Mouse (Mus musculus) large intestine, adult 2 months (tissue): Measurements from ENCODE around the gene Tcf7l1. TPM values are rescaled to one million over a fixed set of nuclear protein-coding genes. Genes with fewer than 3 reads are reported as not detected.

Experiments used
- DNase-seq: peaks from one replicate; pipeline ENCODE4 v3.0.0-alpha.2; 2012; ENCODE audit warnings: low read depth, low spot score
- WGBS: fragments of 180-500 bp; shearing (Covaris S2); methylation state at CpG from one replicate; pipeline ENCODE4 v1.1.7; 2018; 5-methylcytosine and 5-hydroxymethylcytosine counted together
- polyA plus RNA-seq: library from polyadenylated mRNA; depleted of rRNA; stranded (reverse); fragments of >200 nt; gene quantifications from 2 replicates; pipeline ENCODE4 v1.2.3, GENCODE M21; 2012

The Tcf7l1 gene
- polyA plus RNA-seq, 1 experiment, result 4.9 TPM

DNA sequence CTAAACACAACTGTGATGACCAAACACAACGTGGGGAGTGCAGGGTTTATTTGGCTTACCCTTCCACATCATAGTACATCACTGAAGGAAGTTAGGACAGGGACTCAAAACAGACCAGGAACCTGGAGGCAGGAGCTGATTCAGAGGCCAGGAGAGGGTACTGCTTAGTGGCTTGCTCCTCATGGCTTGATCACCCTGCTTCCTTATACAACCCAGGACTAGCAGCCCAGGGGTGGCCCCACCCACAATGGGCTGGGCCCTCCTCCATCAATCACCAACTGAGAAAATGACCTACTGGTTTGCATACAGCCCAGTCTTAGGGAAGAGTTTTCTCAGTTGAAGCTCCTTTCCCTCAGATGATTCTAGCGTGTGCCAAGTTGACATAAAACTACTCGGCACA lies 68.2 kb downstream of the Tcf7l1 start:
- 45% methylated on average over 3 of the region's 3 CpGs for WGBS

GRCm38 (mm10) chr6:72714726-72715125 lies 74.3 kb downstream of the Tcf7l1 start:
- WGBS, result 25% methylated on average over 4 of the region's 4 CpGs
- no peak for DNase-seq

More for the DNA sequence above, 68.2 kb downstream of the Tcf7l1 start:
- DNase-seq, result no peak

- WGBS, result 60% methylated on average over 9 of the region's 9 CpGs
- no peak for DNase-seq
Observed at GRCm38 (mm10) chr6:72714250-72714649, 74.8 kb downstream of the Tcf7l1 start.

DNA sequence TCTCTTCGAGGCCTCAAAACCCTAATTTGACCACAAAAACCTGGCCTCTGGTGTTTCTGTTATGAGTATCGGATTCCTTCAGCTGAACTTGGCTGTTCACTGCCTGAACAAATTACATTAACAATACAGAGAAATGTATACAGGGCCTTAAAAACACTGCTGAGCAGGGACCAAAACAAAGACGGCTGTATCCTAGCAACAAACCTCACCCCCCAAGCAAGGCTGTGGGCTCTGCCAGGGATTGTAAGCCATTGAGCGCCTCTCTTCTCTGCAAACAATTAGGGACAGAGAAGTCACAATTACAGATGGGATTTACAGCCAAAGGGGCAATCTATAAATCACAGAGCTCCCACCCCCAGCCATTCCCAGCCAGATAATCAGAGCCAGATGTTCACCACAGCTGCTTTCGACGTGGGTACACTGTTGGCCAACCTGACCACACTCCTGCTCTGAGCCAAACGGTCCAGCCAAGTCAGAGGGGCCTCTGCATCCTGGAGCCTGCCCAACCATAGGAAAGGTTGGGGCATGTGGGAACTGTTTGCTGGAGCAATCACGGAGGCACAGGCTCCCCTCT lies 77.5 kb downstream of the Tcf7l1 start:
- no peak for DNase-seq
- WGBS, result 12% methylated on average over 8 of the region's 8 CpGs

GRCm38 (mm10) chr6:72710897-72711507 lies 78.1 kb downstream of the Tcf7l1 start:
- DNase-seq, result no peak
- 49% methylated on average over 10 of the region's 10 CpGs for WGBS

DNA sequence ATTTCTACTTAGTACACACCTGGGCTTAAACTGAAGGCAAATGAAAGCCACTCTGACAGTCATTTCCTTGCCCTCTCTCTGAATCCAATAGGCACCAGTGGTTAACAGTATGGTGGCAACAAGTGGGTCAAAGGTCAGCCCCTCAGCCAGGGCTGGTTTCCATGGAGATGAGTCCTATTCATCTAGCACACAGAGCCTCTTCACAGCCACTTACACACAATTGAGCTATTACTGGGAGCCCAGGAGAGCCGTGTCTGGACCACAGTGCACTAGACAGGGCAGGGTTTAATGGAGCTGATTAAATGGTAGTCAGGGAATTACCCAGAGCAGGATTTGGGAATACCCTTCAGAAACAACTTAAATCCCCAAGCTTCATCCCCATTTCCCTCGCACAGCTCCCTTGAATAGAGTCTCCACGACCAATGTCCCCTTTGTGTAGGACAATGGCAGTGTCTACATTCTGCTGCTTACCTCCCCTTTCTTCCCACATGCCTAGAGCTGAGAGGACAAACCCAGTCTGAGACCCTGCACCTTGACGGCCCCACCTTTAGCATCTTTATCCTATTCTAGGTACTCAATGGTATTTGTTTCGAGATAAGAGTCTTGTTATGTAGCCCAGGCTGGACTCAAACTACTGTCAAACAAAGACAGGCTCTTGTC lies 89.5 kb downstream of the Tcf7l1 start:
- DNase-seq, result no peak
- 78% methylated on average over 5 of the region's 5 CpGs for WGBS

DNA sequence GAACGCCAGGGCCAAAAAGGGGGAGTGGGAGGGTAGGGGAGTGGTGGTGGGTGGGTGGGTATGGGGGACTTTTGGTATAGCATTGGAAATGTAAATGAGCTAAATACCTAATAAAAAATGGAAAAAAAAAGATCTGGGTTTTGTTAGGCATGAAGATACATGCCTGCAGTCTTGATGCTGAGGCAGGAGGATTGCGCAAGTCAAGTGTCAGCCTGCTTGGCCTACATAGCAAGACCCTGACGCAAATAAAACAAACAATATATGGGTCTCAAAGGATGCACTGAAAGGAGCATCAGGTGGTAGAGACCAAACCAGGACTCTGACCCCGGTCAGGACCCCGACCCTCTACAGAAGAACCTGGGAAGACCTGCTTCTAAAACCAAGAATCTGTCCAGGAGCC lies 90.5 kb downstream of the Tcf7l1 start:
- no peak for DNase-seq
- WGBS, result 93% methylated on average over 5 of the region's 5 CpGs

GRCm38 (mm10) chr6:72696601-72697335 lies 92.3 kb downstream of the Tcf7l1 start:
- 45% methylated on average over 11 of the region's 11 CpGs for WGBS
- no peak for DNase-seq

DNA sequence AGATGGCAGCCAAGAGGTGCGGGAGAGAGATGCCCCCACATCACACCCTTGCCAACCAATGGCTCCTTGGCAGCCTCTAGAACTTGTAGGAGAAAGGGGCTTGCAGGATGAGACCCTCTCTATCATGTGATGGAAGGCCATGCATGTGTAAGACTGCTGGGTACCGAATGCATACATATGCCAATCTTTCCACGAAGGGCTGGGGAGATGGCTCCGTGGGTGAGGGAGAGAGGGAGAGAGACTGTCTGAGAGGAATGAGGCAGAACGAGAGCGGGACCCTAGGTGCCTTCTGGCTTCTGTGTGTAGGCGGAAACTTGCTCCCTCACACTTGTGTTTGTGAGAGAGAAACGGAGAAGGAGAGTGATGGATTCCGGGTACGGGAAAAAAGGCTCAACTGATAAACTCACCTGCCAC lies 94.3 kb downstream of the Tcf7l1 start:
- DNase-seq, result no peak
- WGBS, result 67% methylated on average over 10 of the region's 10 CpGs

- DNase-seq, result no peak
- 41% methylated on average over 5 of the region's 5 CpGs for WGBS
Observed at GRCm38 (mm10) chr6:72694047-72694790, 94.8 kb downstream of the Tcf7l1 start.

GRCm38 (mm10) chr6:72692469-72692868 lies 96.6 kb downstream of the Tcf7l1 start:
- WGBS, result 88% methylated on average over 6 of the region's 6 CpGs
- no peak for DNase-seq

GRCm38 (mm10) chr6:72691549-72691948 lies 97.5 kb downstream of the Tcf7l1 start:
- WGBS, result 65% methylated on average over 9 of the region's 9 CpGs
- DNase-seq, result no peak

DNA sequence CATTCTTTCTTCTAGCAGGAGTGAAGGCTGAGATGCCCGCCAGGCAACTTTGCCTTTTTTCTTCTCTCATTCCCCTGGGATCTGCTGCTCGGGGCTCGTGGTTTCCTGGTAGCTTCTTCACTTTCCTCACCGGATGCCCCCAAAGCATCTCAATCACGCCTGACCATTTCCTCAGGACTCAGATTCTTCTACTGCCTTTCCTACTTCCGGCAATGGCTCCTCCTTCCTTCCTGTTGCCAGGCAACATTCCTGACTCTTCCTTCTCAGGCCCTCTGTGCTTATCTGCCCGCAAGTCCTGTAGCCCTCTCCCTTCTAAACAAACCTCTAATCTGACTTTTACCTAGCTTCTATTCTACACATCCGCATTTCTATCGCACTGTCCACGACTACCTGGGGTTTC lies 98.5 kb downstream of the Tcf7l1 start:
- WGBS, result 81% methylated on average over 10 of the region's 10 CpGs
- no peak for DNase-seq

- no peak for DNase-seq
- 84% methylated on average over 8 of the region's 8 CpGs for WGBS
Observed at GRCm38 (mm10) chr6:72690001-72690400, 99.1 kb downstream of the Tcf7l1 start.

DNA sequence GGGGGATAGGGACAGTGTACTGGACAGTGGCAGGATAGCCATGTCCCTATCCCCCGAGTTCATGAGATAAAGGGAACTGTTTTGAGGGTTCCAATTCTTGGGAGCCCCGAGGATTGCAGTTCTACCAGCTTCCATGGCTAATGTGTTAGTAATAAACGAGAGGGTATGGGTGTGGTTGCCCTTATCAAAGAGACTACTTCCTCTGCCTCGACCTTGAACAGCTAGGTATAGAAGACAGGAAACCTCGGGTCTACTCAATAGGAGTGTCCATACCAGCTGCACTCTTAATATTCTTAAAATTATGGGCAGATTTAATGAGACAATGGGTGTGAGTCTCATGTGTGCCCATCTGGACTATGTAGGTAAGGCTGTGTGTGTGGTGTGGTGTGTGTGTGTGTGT lies 100.0 kb downstream of the Tcf7l1 start:
- no peak for DNase-seq
- 28% methylated on average over 5 of the region's 5 CpGs for whole genome bisulfite sequencing

DNA sequence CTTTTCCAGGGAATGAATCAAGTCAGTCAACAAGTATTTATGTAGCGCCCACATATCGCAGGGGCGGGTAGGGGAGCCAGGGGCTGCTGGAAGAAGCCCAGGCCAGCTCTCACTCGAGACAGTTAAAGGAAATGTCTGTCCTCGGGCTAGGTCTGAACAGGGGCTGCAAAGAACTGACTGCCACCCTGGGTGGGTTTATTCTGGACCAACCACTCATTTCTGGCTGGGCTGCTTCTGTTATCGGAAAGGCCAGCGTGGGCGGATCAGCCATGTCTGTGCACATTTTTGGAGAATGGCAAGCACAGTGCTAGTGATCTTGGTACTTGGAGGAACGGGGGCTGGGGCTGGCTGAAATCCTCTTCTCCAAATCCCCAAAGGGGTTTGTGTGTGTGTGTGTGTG lies 103.9 kb downstream of the Tcf7l1 start:
- WGBS, result 72% methylated on average over 9 of the region's 9 CpGs
- DNase-seq, result no peak

GRCm38 (mm10) chr6:72684260-72684805 lies 104.7 kb downstream of the Tcf7l1 start:
- 73% methylated on average over 4 of the region's 4 CpGs for WGBS
- DNase-seq, result no peak

GRCm38 (mm10) chr6:72682238-72682637 lies 106.8 kb downstream of the Tcf7l1 start:
- DNase-seq, result no peak
- 53% methylated on average over 4 of the region's 4 CpGs for WGBS

GRCm38 (mm10) chr6:72680936-72681335 lies 108.1 kb downstream of the Tcf7l1 start:
- 53% methylated on average over 9 of the region's 9 CpGs for WGBS
- no peak for DNase-seq

- WGBS, result 76% methylated on average over 9 of the region's 9 CpGs
- DNase-seq, result no peak
Observed at GRCm38 (mm10) chr6:72678631-72679030, 110.4 kb downstream of the Tcf7l1 start.
